Mouse (Mus musculus): ENCODE data around the gene Iqcf3. TPM values are rescaled to one million over a fixed set of nuclear protein-coding genes. Genes with fewer than 3 reads are reported as not detected.

Gene Iqcf3
- polyA plus RNA-seq, 1 experiment, result not detected

DNA sequence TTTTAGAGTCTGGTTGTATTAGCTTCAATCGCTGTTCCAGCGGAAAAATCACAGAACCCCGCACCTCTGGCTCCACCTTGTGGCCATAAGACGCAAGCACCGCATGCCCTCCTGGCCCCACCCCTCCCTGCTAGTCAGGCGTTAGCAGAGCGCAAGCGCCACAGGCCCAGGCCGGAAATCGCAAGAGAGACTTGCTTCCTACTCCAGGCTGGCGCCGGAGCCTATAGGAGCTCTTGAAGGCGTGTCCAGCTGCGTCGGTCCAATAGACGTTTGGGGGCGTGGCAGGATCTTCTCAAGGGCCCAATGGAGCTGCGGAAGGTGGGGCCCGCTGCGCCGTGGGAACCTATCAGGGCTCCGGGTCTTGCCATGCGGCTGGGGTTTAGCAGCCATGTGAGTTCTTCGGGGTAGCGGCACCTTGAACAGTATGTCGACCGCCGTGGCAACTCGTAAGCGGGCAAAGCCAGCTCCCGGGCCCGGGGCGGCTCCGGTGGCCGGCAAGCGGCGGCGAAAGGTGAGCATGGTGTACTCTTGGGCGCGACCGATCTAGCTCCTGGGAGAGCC lies 84.4 kb downstream of the Iqcf3 start, which contains the start of gene Parp3:
Gene Parp3 (minus strand): TSS at position 26 of the 561 bp plus-strand sequence.
- TF ChIP-seq POLR2A (IDR thresholded peaks at IDR 0.05; ENCODE audit: borderline replicate concordance, extremely low read depth, insufficient read depth, insufficient read length, poor library complexity, severe bottlenecking) (peak; percentile 17; the same call in 1 of the 2 replicates), CTCF (IDR thresholded peaks at IDR 0.05; ENCODE audit: borderline replicate concordance, extremely low read depth, insufficient read depth, insufficient read length) (peak; percentile 98)
- DNase-seq (ENCODE audit: low read depth), result peak; percentile 100

GRCm38 (mm10) chr9:106476002-106476923 lies 85.2 kb downstream of the Iqcf3 start:
- no peak for DNase-seq (ENCODE audit: low read depth)

DNA sequence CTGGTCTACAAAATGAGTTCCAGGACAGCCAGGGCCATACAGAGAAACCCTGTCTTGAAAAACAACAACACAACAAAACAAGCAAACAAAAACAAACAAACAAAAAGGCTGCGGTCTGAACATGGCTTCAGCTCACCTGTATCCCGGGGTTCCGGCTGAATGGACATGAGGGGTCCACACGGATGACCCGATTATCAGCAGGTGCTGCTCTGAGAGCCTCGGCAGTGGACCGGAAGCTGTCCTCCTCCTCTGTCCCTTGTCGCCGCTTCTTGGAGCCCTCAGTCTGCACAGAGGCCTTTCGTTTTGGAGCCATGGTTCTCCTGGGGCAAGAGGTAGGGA lies 85.8 kb downstream of the Iqcf3 start, which contains the start of gene Rrp9:
Gene Rrp9 (plus strand): TSS at position 301 of the 339 bp plus-strand sequence.
- DNase-seq (ENCODE audit: low read depth), result no peak
- TF ChIP-seq POLR2A (IDR thresholded peaks at IDR 0.05; ENCODE audit: borderline replicate concordance, extremely low read depth, insufficient read depth, insufficient read length, poor library complexity, severe bottlenecking) (no peak), CTCF (IDR thresholded peaks at IDR 0.05; ENCODE audit: borderline replicate concordance, extremely low read depth, insufficient read depth, insufficient read length) (no peak)

More at GRCm38 (mm10) chr9:106476002-106476923, 85.2 kb downstream of the Iqcf3 start:
- TF ChIP-seq CTCF (IDR thresholded peaks at IDR 0.05; ENCODE audit: borderline replicate concordance, extremely low read depth, insufficient read depth, insufficient read length) (no peak), POLR2A (IDR thresholded peaks at IDR 0.05; ENCODE audit: borderline replicate concordance, extremely low read depth, insufficient read depth, insufficient read length, poor library complexity, severe bottlenecking) (no peak)

DNA sequence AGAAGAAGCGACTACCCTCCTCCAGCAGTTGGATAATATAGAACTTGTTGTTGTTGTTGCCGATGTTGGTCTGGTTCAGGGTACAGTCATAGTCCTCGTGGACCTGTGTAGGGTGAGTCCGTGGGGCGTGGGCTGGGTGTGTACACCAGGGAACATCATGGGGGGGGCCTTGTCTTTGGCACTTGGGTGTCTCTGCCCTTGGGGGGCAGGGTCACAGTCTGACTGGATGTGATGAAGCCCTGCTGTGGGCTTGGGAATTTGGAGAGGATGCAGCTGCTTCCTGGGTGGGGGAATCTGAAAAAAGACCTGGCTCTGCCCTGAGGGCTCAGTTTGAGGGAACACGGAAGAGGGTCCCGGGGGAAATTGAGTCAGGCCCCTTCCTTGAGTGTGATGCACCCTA lies 86.4 kb downstream of the Iqcf3 start:
- no peak for DNase-seq (ENCODE audit: low read depth)
- TF ChIP-seq CTCF (IDR thresholded peaks at IDR 0.05; ENCODE audit: borderline replicate concordance, extremely low read depth, insufficient read depth, insufficient read length), result no peak
- no peak for TF ChIP-seq POLR2A (IDR thresholded peaks at IDR 0.05; ENCODE audit: borderline replicate concordance, extremely low read depth, insufficient read depth, insufficient read length, poor library complexity, severe bottlenecking)

DNA sequence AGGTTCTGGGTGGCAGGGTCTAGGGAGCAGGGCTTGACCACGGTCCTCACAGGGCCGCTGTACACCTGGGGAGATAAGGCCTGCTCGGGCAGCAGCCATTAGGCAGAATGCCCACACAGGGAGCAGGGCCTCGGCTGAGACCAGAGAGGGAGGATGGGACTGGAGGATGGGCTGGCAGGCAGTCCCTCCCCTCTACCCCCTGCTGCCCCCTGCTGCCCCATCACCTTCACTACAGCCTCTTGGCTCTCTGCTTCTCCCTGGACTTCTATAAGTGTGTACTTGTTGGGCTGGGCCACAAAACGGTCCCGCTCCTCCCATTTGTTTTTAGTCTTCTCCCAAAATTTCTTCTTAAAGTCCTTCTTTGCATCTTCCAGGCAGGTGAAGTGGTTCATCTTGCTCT lies 87.0 kb downstream of the Iqcf3 start:
- peak; percentile 78 for TF ChIP-seq CTCF (IDR thresholded peaks at IDR 0.05; ENCODE audit: borderline replicate concordance, extremely low read depth, insufficient read depth, insufficient read length)
- TF ChIP-seq POLR2A (IDR thresholded peaks at IDR 0.05; ENCODE audit: borderline replicate concordance, extremely low read depth, insufficient read depth, insufficient read length, poor library complexity, severe bottlenecking), result no peak
- peak; percentile 80 for DNase-seq (ENCODE audit: low read depth)

DNA sequence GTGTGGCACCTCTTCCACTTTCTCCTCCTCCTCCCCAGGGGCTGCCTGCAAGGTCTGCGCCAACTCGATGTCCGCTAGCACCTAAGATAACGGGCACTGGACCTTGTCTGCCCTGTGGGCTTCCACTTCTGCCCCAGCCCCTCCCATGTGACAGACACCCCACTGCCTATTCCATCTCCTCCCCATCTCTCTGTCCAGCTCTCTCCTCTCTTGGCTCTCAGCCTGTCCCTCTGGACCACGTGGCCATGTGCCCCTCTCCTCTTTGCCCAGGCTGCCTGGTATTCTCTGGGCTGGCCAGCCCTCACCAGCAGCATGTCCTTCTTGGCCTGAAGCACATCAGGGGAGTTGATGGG lies 87.7 kb downstream of the Iqcf3 start:
- TF ChIP-seq POLR2A (IDR thresholded peaks at IDR 0.05; ENCODE audit: borderline replicate concordance, extremely low read depth, insufficient read depth, insufficient read length, poor library complexity, severe bottlenecking), result no peak
- TF ChIP-seq CTCF (IDR thresholded peaks at IDR 0.05; ENCODE audit: borderline replicate concordance, extremely low read depth, insufficient read depth, insufficient read length), result no peak
- no peak for DNase-seq (ENCODE audit: low read depth)

DNA sequence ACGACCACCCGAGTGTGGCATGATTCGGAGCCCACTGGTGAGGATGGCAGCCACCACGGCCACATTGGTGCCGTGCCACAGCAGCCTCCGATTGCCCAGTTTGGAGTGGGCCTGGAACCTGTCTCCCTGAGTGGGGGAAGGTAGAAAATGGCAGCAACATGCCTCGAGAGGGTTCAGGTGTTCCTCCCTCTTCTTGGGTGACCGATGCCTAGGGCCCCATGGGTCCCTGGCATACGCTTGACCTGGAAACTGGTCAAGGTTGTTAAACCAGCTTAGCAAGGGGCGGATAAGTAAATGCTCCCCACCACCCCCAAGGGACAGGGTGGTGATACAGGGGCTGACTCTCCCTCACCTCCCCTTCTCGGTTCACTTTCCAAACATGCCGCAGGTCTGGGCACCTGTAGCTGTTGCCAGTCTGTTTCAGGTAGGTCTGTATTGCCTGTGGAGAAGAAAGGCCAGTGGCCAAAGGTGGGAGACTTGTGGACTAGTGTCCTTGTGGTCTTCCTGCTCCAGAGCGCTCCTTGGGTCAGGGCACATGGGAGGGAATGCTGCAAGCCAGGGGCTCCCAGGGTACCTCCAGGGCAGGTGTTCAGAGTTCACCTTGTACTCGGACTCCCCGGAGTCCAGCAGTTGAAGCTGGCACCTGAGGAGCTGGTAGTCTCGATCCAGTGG lies 88.2 kb downstream of the Iqcf3 start:
- TF ChIP-seq CTCF (IDR thresholded peaks at IDR 0.05; ENCODE audit: borderline replicate concordance, extremely low read depth, insufficient read depth, insufficient read length), result no peak
- no peak for TF ChIP-seq POLR2A (IDR thresholded peaks at IDR 0.05; ENCODE audit: borderline replicate concordance, extremely low read depth, insufficient read depth, insufficient read length, poor library complexity, severe bottlenecking)
- DNase-seq (ENCODE audit: low read depth), result no peak

DNA sequence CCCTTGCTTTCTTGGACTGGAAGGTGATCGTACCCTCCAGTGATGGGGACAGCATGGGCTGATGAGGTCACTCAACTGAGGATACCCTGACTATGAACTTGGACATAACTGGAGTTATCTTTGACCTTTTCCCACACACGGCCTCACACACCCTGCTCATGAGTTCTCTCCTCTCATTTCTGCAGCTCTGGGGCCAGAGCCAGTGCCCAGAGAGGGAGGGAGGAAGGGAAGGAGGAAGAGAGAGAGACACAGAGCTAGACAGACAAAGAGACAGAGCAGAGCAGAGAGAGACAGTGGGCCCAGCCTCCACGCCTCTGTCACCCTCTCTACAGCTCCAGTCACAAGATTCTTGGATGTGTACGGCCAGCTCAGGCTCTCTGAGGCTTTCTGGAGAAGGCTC lies 89.1 kb downstream of the Iqcf3 start:
- TF ChIP-seq POLR2A (IDR thresholded peaks at IDR 0.05; ENCODE audit: borderline replicate concordance, extremely low read depth, insufficient read depth, insufficient read length, poor library complexity, severe bottlenecking) (no peak), CTCF (IDR thresholded peaks at IDR 0.05; ENCODE audit: borderline replicate concordance, extremely low read depth, insufficient read depth, insufficient read length) (no peak)
- DNase-seq (ENCODE audit: low read depth), result no peak

GRCm38 (mm10) chr9:106471892-106472291 lies 89.5 kb downstream of the Iqcf3 start:
- no peak for DNase-seq (ENCODE audit: low read depth)
- TF ChIP-seq POLR2A (IDR thresholded peaks at IDR 0.05; ENCODE audit: borderline replicate concordance, extremely low read depth, insufficient read depth, insufficient read length, poor library complexity, severe bottlenecking) (no peak), CTCF (IDR thresholded peaks at IDR 0.05; ENCODE audit: borderline replicate concordance, extremely low read depth, insufficient read depth, insufficient read length) (no peak)

GRCm38 (mm10) chr9:106470991-106471750 lies 90.3 kb downstream of the Iqcf3 start:
- DNase-seq (ENCODE audit: low read depth), result no peak
- TF ChIP-seq CTCF (IDR thresholded peaks at IDR 0.05; ENCODE audit: borderline replicate concordance, extremely low read depth, insufficient read depth, insufficient read length), result no peak
- TF ChIP-seq POLR2A (IDR thresholded peaks at IDR 0.05; ENCODE audit: borderline replicate concordance, extremely low read depth, insufficient read depth, insufficient read length, poor library complexity, severe bottlenecking), result no peak
